Mouse (Mus musculus): ENCODE measurements around the gene Card6. TPM values are rescaled to one million over a fixed set of nuclear protein-coding genes. Genes with fewer than 3 reads are reported as not detected.
"Not testable (repeated sequence)": the region's sequence is repeated elsewhere in the genome, so short reads cannot be mapped to it uniquely, and the experiment has no call there.

Card6 gene
- polyA plus RNA-seq, 1 experiment from 2014 or later: 1.9 TPM

- no peak for ATAC-seq (ENCODE audit: low read depth)
- 72% methylated on average over 8 of the region's 8 CpGs for WGBS
- no peak overlapping the region for H3K9ac ChIP-seq (ENCODE audit: low read depth, low read length)
- H3K36me3 ChIP-seq (ENCODE audit: control insufficient read depth, insufficient read depth, low read length): no peaks in the 10 kb centered on the region
- H3K9me3 ChIP-seq (ENCODE audit: control insufficient read depth, low read length): no peaks in the 10 kb centered on the region
- H3K4me2 ChIP-seq (ENCODE audit: low read depth, low read length): no peak overlapping the region
- peaks cover 11% of the 10 kb centered on the region for H3K4me1 ChIP-seq (ENCODE audit: control insufficient read depth, insufficient read depth, low read length)
- no peak overlapping the region for H3K27ac ChIP-seq (replicated peaks; ENCODE audit: low read depth, low read length)
- H3K4me3 ChIP-seq (ENCODE audit: low read depth, low read length): no peak overlapping the region
- no peaks in the 10 kb centered on the region for H3K27me3 ChIP-seq (replicated peaks; ENCODE audit: control insufficient read depth, insufficient read depth, low read length)
- DNase-seq (ENCODE audit: low spot score): no peak
These were observed 26.7 kb upstream of the Card6 start for GRCm38 (mm10) chr15:5134945-5135483.

- no peak for ATAC-seq (ENCODE audit: low read depth)
- no peak overlapping the region for H3K9ac ChIP-seq (ENCODE audit: low read depth, low read length)
- no peaks in the 10 kb centered on the region for H3K9me3 ChIP-seq (ENCODE audit: control insufficient read depth, low read length)
- H3K4me3 ChIP-seq (ENCODE audit: low read depth, low read length): no peak overlapping the region
- DNase-seq (ENCODE audit: low spot score): no peak
- H3K27me3 ChIP-seq (replicated peaks; ENCODE audit: control insufficient read depth, insufficient read depth, low read length): no peaks in the 10 kb centered on the region
- no peaks in the 10 kb centered on the region for H3K36me3 ChIP-seq (ENCODE audit: control insufficient read depth, insufficient read depth, low read length)
- peaks cover 11% of the 10 kb centered on the region for H3K4me1 ChIP-seq (ENCODE audit: control insufficient read depth, insufficient read depth, low read length)
- 76% methylated on average over 3 of the region's 3 CpGs for WGBS
- no peak overlapping the region for H3K4me2 ChIP-seq (ENCODE audit: low read depth, low read length)
- H3K27ac ChIP-seq (replicated peaks; ENCODE audit: low read depth, low read length): no peak overlapping the region
These were observed 25.8 kb upstream of the Card6 start for GRCm38 (mm10) chr15:5134179-5134578.

GRCm38 (mm10) chr15:5133301-5133700 lies 25.0 kb upstream of the Card6 start:
- DNase-seq (ENCODE audit: low spot score) (no peak), ATAC-seq (ENCODE audit: low read depth) (no peak)
- 59% methylated on average over 3 of the region's 3 CpGs for WGBS

GRCm38 (mm10) chr15:5130887-5131668 lies 22.7 kb upstream of the Card6 start:
- ATAC-seq (ENCODE audit: low read depth); DNase-seq (ENCODE audit: low spot score); H3K9me3 ChIP-seq (ENCODE audit: control insufficient read depth, low read length); H3K27me3 ChIP-seq (replicated peaks; ENCODE audit: control insufficient read depth, insufficient read depth, low read length); H3K36me3 ChIP-seq (ENCODE audit: control insufficient read depth, insufficient read depth, low read length); H3K4me3 ChIP-seq (ENCODE audit: low read depth, low read length); H3K27ac ChIP-seq (replicated peaks; ENCODE audit: low read depth, low read length); H3K9ac ChIP-seq (ENCODE audit: low read depth, low read length); H3K4me2 ChIP-seq (ENCODE audit: low read depth, low read length); H3K4me1 ChIP-seq (ENCODE audit: control insufficient read depth, insufficient read depth, low read length): not testable (repeated sequence)
- 89% methylated on average over 13 of the region's 14 CpGs for WGBS

More at GRCm38 (mm10) chr15:5133301-5133700, 25.0 kb upstream of the Card6 start:
- Histone ChIP-seq H3K27me3 (replicated peaks; ENCODE audit: control insufficient read depth, insufficient read depth, low read length) (no peaks in the 10 kb centered on the region), H3K4me3 (ENCODE audit: low read depth, low read length) (no peak overlapping the region), H3K36me3 (ENCODE audit: control insufficient read depth, insufficient read depth, low read length) (no peaks in the 10 kb centered on the region), H3K9ac (ENCODE audit: low read depth, low read length) (no peak overlapping the region), H3K4me2 (ENCODE audit: low read depth, low read length) (no peak overlapping the region), H3K27ac (replicated peaks; ENCODE audit: low read depth, low read length) (no peak overlapping the region), H3K4me1 (ENCODE audit: control insufficient read depth, insufficient read depth, low read length) (peaks cover 8% of the 10 kb centered on the region), H3K9me3 (ENCODE audit: control insufficient read depth, low read length) (no peaks in the 10 kb centered on the region)

- 86% methylated on average over 12 of the region's 12 CpGs for WGBS
These were observed 20.9 kb upstream of the Card6 start for GRCm38 (mm10) chr15:5129111-5129805.

GRCm38 (mm10) chr15:5128176-5128940 lies 20.0 kb upstream of the Card6 start:
- H3K27ac ChIP-seq (replicated peaks; ENCODE audit: low read depth, low read length): peak overlapping the region; percentile 44; the same call in 1 of the 2 replicates
- H3K9me3 ChIP-seq (ENCODE audit: control insufficient read depth, low read length): no peaks in the 10 kb centered on the region
- H3K9ac ChIP-seq (ENCODE audit: low read depth, low read length): no peak overlapping the region
- H3K4me2 ChIP-seq (ENCODE audit: low read depth, low read length): no peak overlapping the region
- DNase-seq (ENCODE audit: low spot score) (peak; percentile 64), ATAC-seq (ENCODE audit: low read depth) (0 out of 2 replicates have a peak, but pooled peaks have one; percentile 37)
- no peaks in the 10 kb centered on the region for H3K27me3 ChIP-seq (replicated peaks; ENCODE audit: control insufficient read depth, insufficient read depth, low read length)
- 41% methylated on average over 5 of the region's 5 CpGs for WGBS
- peaks cover 11% of the 10 kb centered on the region for H3K36me3 ChIP-seq (ENCODE audit: control insufficient read depth, insufficient read depth, low read length)
- H3K4me3 ChIP-seq (ENCODE audit: low read depth, low read length): no peak overlapping the region
- no peaks in the 10 kb centered on the region for H3K4me1 ChIP-seq (ENCODE audit: control insufficient read depth, insufficient read depth, low read length)

More at GRCm38 (mm10) chr15:5129111-5129805, 20.9 kb upstream of the Card6 start:
- Histone ChIP-seq H3K4me1 (ENCODE audit: control insufficient read depth, insufficient read depth, low read length) (no peaks in the 10 kb centered on the region), H3K9me3 (ENCODE audit: control insufficient read depth, low read length) (no peaks in the 10 kb centered on the region), H3K27ac (replicated peaks; ENCODE audit: low read depth, low read length) (no peak overlapping the region), H3K9ac (ENCODE audit: low read depth, low read length) (no peak overlapping the region), H3K36me3 (ENCODE audit: control insufficient read depth, insufficient read depth, low read length) (peaks cover 9% of the 10 kb centered on the region; the same call in 1 of the 2 replicates), H3K4me2 (ENCODE audit: low read depth, low read length) (no peak overlapping the region), H3K4me3 (ENCODE audit: low read depth, low read length) (no peak overlapping the region), H3K27me3 (replicated peaks; ENCODE audit: control insufficient read depth, insufficient read depth, low read length) (no peaks in the 10 kb centered on the region)
- DNase-seq (ENCODE audit: low spot score) (no peak), ATAC-seq (ENCODE audit: low read depth) (no peak)

- peaks cover 19% of the 10 kb centered on the region for H3K36me3 ChIP-seq (ENCODE audit: control insufficient read depth, insufficient read depth, low read length)
- no peak overlapping the region for H3K9ac ChIP-seq (ENCODE audit: low read depth, low read length)
- no peaks in the 10 kb centered on the region for H3K4me1 ChIP-seq (ENCODE audit: control insufficient read depth, insufficient read depth, low read length)
- no peak overlapping the region for H3K4me3 ChIP-seq (ENCODE audit: low read depth, low read length)
- no peaks in the 10 kb centered on the region for H3K27me3 ChIP-seq (replicated peaks; ENCODE audit: control insufficient read depth, insufficient read depth, low read length)
- no peak overlapping the region for H3K4me2 ChIP-seq (ENCODE audit: low read depth, low read length)
- ATAC-seq (ENCODE audit: low read depth): no peak
- no peak for DNase-seq (ENCODE audit: low spot score)
- WGBS: 77% methylated on average over 2 of the region's 2 CpGs
- H3K27ac ChIP-seq (replicated peaks; ENCODE audit: low read depth, low read length): no peak overlapping the region
- no peaks in the 10 kb centered on the region for H3K9me3 ChIP-seq (ENCODE audit: control insufficient read depth, low read length)
These were observed 19.1 kb upstream of the Card6 start for GRCm38 (mm10) chr15:5127487-5127886.

GRCm38 (mm10) chr15:5126456-5126855 lies 18.1 kb upstream of the Card6 start:
- ATAC-seq (ENCODE audit: low read depth) (no peak), DNase-seq (ENCODE audit: low spot score) (no peak)
- Histone ChIP-seq H3K9ac (ENCODE audit: low read depth, low read length) (no peak overlapping the region), H3K27me3 (replicated peaks; ENCODE audit: control insufficient read depth, insufficient read depth, low read length) (no peaks in the 10 kb centered on the region), H3K9me3 (ENCODE audit: control insufficient read depth, low read length) (no peaks in the 10 kb centered on the region), H3K27ac (replicated peaks; ENCODE audit: low read depth, low read length) (no peak overlapping the region), H3K4me3 (ENCODE audit: low read depth, low read length) (no peak overlapping the region), H3K36me3 (ENCODE audit: control insufficient read depth, insufficient read depth, low read length) (peaks cover 29% of the 10 kb centered on the region), H3K4me1 (ENCODE audit: control insufficient read depth, insufficient read depth, low read length) (no peaks in the 10 kb centered on the region), H3K4me2 (ENCODE audit: low read depth, low read length) (no peak overlapping the region)
- WGBS: 80% methylated on average over 4 of the region's 4 CpGs

Measured in embryonic facial prominence, embryonic 14.5 days (tissue).